Mouse (Mus musculus): ENCODE measurements around the gene Irf9. TPM values are rescaled to one million over a fixed set of nuclear protein-coding genes. Genes with fewer than 3 reads are reported as not detected.

The Irf9 gene
- total and polyA plus RNA-seq, 3 experiments, result 9.2 to 12.8 (median 9.6) TPM

GRCm38 (mm10) chr14:55585566-55585960 lies 17.8 kb upstream of the Irf9 start:
- peak overlapping the region; percentile 27; the same call in 1 of the 2 replicates for H3K4me2 ChIP-seq (ENCODE audit: insufficient read depth, low read depth, poor library complexity, severe bottlenecking)
- H3K4me3 ChIP-seq (replicated peaks in 1 of 3; ENCODE audit: low read depth in 2 of 3, low read length in 2 of 3, poor library complexity in 1 of 3), result peak overlapping the region in 1 of 3 experiments; percentile 12
- H3K4me1 ChIP-seq (ENCODE audit: control insufficient read depth in 1 of 2, insufficient read depth in 2 of 2), result peaks cover 13 to 62% of the 10 kb centered on the region in 2 experiments
- dilution Hi-C loops (cut with MboI; ENCODE audit: extremely low pct_ligation_motif_present, extremely low pct_unique_long_range_greater_than_20kb, low sequenced_read_pairs) (no loop called here), in situ Hi-C loops (cut with MboI; ENCODE audit: low pct_ligation_motif_present, low pct_unique_long_range_greater_than_20kb, low sequenced_read_pairs) (no loop called here)
- peaks cover 29 to 58% of the 10 kb centered on the region in 2 experiments for H3K36me3 ChIP-seq (replicated peaks in 1 of 2; ENCODE audit: control insufficient read depth in 1 of 2, insufficient read depth in 1 of 2, low read length in 1 of 2)
- H3K79me2 ChIP-seq (replicated peaks; ENCODE audit: control insufficient read depth, extremely low read depth, insufficient read depth, poor library complexity, severe bottlenecking), result peaks cover 23% of the 10 kb centered on the region
- peak overlapping the region; percentile 83 for H3K27ac ChIP-seq (ENCODE audit: insufficient read depth, low read depth)
- H3K9ac ChIP-seq (ENCODE audit: insufficient read depth, low read depth), result no peak overlapping the region
- DNase-seq (ENCODE audit: extremely low read depth), result no peak
- TF ChIP-seq MAFK (IDR thresholded peaks at IDR 0.05; ENCODE audit: insufficient replicate concordance, low read length) (no peak), CHD1 (IDR thresholded peaks at IDR 0.05; ENCODE audit: low read depth, low read length) (no peak), JUND (conservative IDR thresholded peaks at IDR 0.05; ENCODE audit: low read depth, low read length) (no peak), PAX5 (IDR thresholded peaks at IDR 0.05; ENCODE audit: low read length) (no peak), ZC3H11A (IDR thresholded peaks at IDR 0.05; ENCODE audit: low read depth, low read length) (no peak), RCOR1 (conservative IDR thresholded peaks at IDR 0.05; ENCODE audit: low read depth, low read length) (no peak), GABPA (IDR thresholded peaks at IDR 0.05; ENCODE audit: insufficient replicate concordance, low read depth, low read length) (no peak), ZKSCAN1 (IDR thresholded peaks at IDR 0.05; ENCODE audit: borderline replicate concordance, low read depth, low read length) (no peak), ZMIZ1 (IDR thresholded peaks at IDR 0.05; ENCODE audit: low read depth, low read length) (no peak)
- no peaks in the 10 kb centered on the region for H3K27me3 ChIP-seq (replicated peaks)
- no peaks in the 10 kb centered on the region for H3K9me3 ChIP-seq (replicated peaks; ENCODE audit: low read length)

- Histone ChIP-seq H3K27ac (ENCODE audit: insufficient read depth, low read depth) (peak overlapping the region; percentile 83), H3K27me3 (replicated peaks) (no peaks in the 10 kb centered on the region), H3K4me2 (ENCODE audit: insufficient read depth, low read depth, poor library complexity, severe bottlenecking) (no peak overlapping the region), H3K4me1 (ENCODE audit: control insufficient read depth in 1 of 2, insufficient read depth in 2 of 2) (peaks cover 8 to 57% of the 10 kb centered on the region in 2 experiments), H3K79me2 (replicated peaks; ENCODE audit: control insufficient read depth, extremely low read depth, insufficient read depth, poor library complexity, severe bottlenecking) (peaks cover 23% of the 10 kb centered on the region), H3K36me3 (replicated peaks in 1 of 2; ENCODE audit: control insufficient read depth in 1 of 2, insufficient read depth in 1 of 2, low read length in 1 of 2) (peaks cover 24 to 52% of the 10 kb centered on the region in 2 experiments), H3K9ac (ENCODE audit: insufficient read depth, low read depth) (no peak overlapping the region), H3K4me3 (replicated peaks in 1 of 3; ENCODE audit: low read depth in 2 of 3, low read length in 2 of 3, poor library complexity in 1 of 3) (no peak overlapping the region), H3K9me3 (replicated peaks; ENCODE audit: low read length) (no peaks in the 10 kb centered on the region)
- in situ Hi-C loops (cut with MboI; ENCODE audit: low pct_ligation_motif_present, low pct_unique_long_range_greater_than_20kb, low sequenced_read_pairs), result no loop called here
- TF ChIP-seq ZKSCAN1 (IDR thresholded peaks at IDR 0.05; ENCODE audit: borderline replicate concordance, low read depth, low read length) (no peak), NELFE (IDR thresholded peaks at IDR 0.05; ENCODE audit: low read depth, low read length) (no peak), MAFK (IDR thresholded peaks at IDR 0.05; ENCODE audit: insufficient replicate concordance, low read length) (peak; percentile 69; the same call in 1 of the 2 replicates), MXI1 (IDR thresholded peaks at IDR 0.05; ENCODE audit: low read depth, low read length) (no peak), RCOR1 (conservative IDR thresholded peaks at IDR 0.05; ENCODE audit: low read depth, low read length) (no peak), CTCF (conservative IDR thresholded peaks at IDR 0.05 in 1 of 2, IDR thresholded peaks at IDR 0.05 in 1 of 2; ENCODE audit: low read depth in 2 of 2, low read length in 2 of 2) (peak in 1 of 2 experiments; percentile 59; a peak in 2 of 4 replicates), MAZ (IDR thresholded peaks at IDR 0.05; ENCODE audit: low read depth, low read length) (no peak), UBTF (IDR thresholded peaks at IDR 0.05; ENCODE audit: low read depth, low read length) (no peak), TCF12 (IDR thresholded peaks at IDR 0.05; ENCODE audit: low read depth, low read length) (no peak), NRF1 (IDR thresholded peaks at IDR 0.05; ENCODE audit: low read depth, low read length) (no peak), ZNF384 (IDR thresholded peaks at IDR 0.05; ENCODE audit: low read depth, low read length) (peak; percentile 82), POLR2A (IDR thresholded peaks at IDR 0.05; ENCODE audit: low read depth, low read length) (0 out of 2 replicates have a peak, but pooled peaks have one; percentile 19), RAD21 (IDR thresholded peaks at IDR 0.05; ENCODE audit: low read depth, low read length) (peak; percentile 43), CHD1 (IDR thresholded peaks at IDR 0.05; ENCODE audit: low read depth, low read length) (no peak), JUN (IDR thresholded peaks at IDR 0.05; ENCODE audit: insufficient read depth, low read depth, low read length) (no peak), TBP (conservative IDR thresholded peaks at IDR 0.05; ENCODE audit: low read depth, low read length) (no peak), BHLHE40 (IDR thresholded peaks at IDR 0.05; ENCODE audit: low read depth, low read length) (no peak), SMC3 (IDR thresholded peaks at IDR 0.05; ENCODE audit: low read depth, low read length) (peak; percentile 19; the same call in 1 of the 2 replicates), GABPA (IDR thresholded peaks at IDR 0.05; ENCODE audit: insufficient replicate concordance, low read depth, low read length) (no peak), MYC (IDR thresholded peaks at IDR 0.05; ENCODE audit: low read depth, low read length) (peak; percentile 41; the same call in 1 of the 2 replicates), KAT2A (IDR thresholded peaks at IDR 0.05; ENCODE audit: insufficient replicate concordance, low read length) (no peak), EP300 (IDR thresholded peaks at IDR 0.05; ENCODE audit: low read length) (no peak)
- no peak for DNase-seq (ENCODE audit: extremely low read depth)
- dilution Hi-C loops (cut with MboI; ENCODE audit: extremely low pct_ligation_motif_present, extremely low pct_unique_long_range_greater_than_20kb, low sequenced_read_pairs), result no loop called here
These were observed 17.2 kb upstream of the Irf9 start for GRCm38 (mm10) chr14:55586149-55586548.

Data from CH12.LX (cell line).